Mouse (Mus musculus): Measurements from ENCODE around the gene Phf11c. TPM values are rescaled to one million over a fixed set of nuclear protein-coding genes. Genes with fewer than 3 reads are reported as not detected.
"Not testable (repeated sequence)": the region's sequence is repeated elsewhere in the genome, so short reads cannot be mapped to it uniquely, and the experiment has no call there.

The Phf11c gene
- polyA plus RNA-seq, 1 experiment from 2014 or later, result 0.34 TPM

GRCm38 (mm10) chr14:59433902-59434301 is 38.7 kb upstream of the Phf11c start:
- Histone ChIP-seq H3K4me2 (ENCODE audit: low read length) (no peak overlapping the region), H3K4me1 (ENCODE audit: control insufficient read depth in 2 of 2, insufficient read depth in 2 of 2, low read length in 2 of 2) (no peaks in the 10 kb centered on the region), H3K27ac (replicated peaks in 1 of 2; ENCODE audit: control insufficient read depth in 1 of 2, insufficient read depth in 1 of 2, low read depth in 2 of 2, low read length in 2 of 2) (no peak overlapping the region), H3K9me3 (ENCODE audit: control insufficient read depth, low read length) (no peaks in the 10 kb centered on the region), H3K4me3 (ENCODE audit: control insufficient read depth in 1 of 2, insufficient read depth in 1 of 2, low read depth in 1 of 2, low read length in 2 of 2) (no peak overlapping the region), H3K27me3 (ENCODE audit: control insufficient read depth, insufficient read depth, low read length) (no peaks in the 10 kb centered on the region), H3K9ac (ENCODE audit: low read length) (no peak overlapping the region), H3K36me3 (ENCODE audit: control insufficient read depth, insufficient read depth, low read length) (no peaks in the 10 kb centered on the region)
- ATAC-seq (ENCODE audit: insufficient number of reproducible peaks, insufficient read depth, low FRiP score, low read depth), result no peak
- WGBS, result 54% methylated on average over 2 of the region's 2 CpGs

- Histone ChIP-seq H3K27ac (replicated peaks in 1 of 2; ENCODE audit: control insufficient read depth in 1 of 2, insufficient read depth in 1 of 2, low read depth in 2 of 2, low read length in 2 of 2) (no peak overlapping the region), H3K4me1 (ENCODE audit: control insufficient read depth in 2 of 2, insufficient read depth in 2 of 2, low read length in 2 of 2) (no peaks in the 10 kb centered on the region), H3K9ac (ENCODE audit: low read length) (no peak overlapping the region), H3K4me3 (ENCODE audit: control insufficient read depth in 1 of 2, insufficient read depth in 1 of 2, low read depth in 1 of 2, low read length in 2 of 2) (no peak overlapping the region), H3K27me3 (ENCODE audit: control insufficient read depth, insufficient read depth, low read length) (no peaks in the 10 kb centered on the region), H3K9me3 (ENCODE audit: control insufficient read depth, low read length) (no peaks in the 10 kb centered on the region), H3K4me2 (ENCODE audit: low read length) (no peak overlapping the region), H3K36me3 (ENCODE audit: control insufficient read depth, insufficient read depth, low read length) (no peaks in the 10 kb centered on the region)
- ATAC-seq (ENCODE audit: insufficient number of reproducible peaks, insufficient read depth, low FRiP score, low read depth), result no peak
- WGBS, result 88% methylated on average over 1 of the region's 1 CpGs
Measured at GRCm38 (mm10) chr14:59430556-59430955, 35.4 kb upstream of the Phf11c start.

GRCm38 (mm10) chr14:59422912-59423663 is 27.9 kb upstream of the Phf11c start:
- WGBS, result 84% methylated on average over 11 of the region's 11 CpGs
- no peak for ATAC-seq (ENCODE audit: insufficient number of reproducible peaks, insufficient read depth, low FRiP score, low read depth)
- Histone ChIP-seq H3K4me2 (ENCODE audit: low read length) (no peak overlapping the region), H3K27ac (replicated peaks in 1 of 2; ENCODE audit: control insufficient read depth in 1 of 2, insufficient read depth in 1 of 2, low read depth in 2 of 2, low read length in 2 of 2) (no peak overlapping the region), H3K9ac (ENCODE audit: low read length) (no peak overlapping the region), H3K9me3 (ENCODE audit: control insufficient read depth, low read length) (no peaks in the 10 kb centered on the region), H3K4me1 (ENCODE audit: control insufficient read depth in 2 of 2, insufficient read depth in 2 of 2, low read length in 2 of 2) (no peaks in the 10 kb centered on the region), H3K4me3 (ENCODE audit: control insufficient read depth in 1 of 2, insufficient read depth in 1 of 2, low read depth in 1 of 2, low read length in 2 of 2) (no peak overlapping the region), H3K27me3 (ENCODE audit: control insufficient read depth, insufficient read depth, low read length) (no peaks in the 10 kb centered on the region), H3K36me3 (ENCODE audit: control insufficient read depth, insufficient read depth, low read length) (0 out of 2 replicates have a peak, but pooled peaks cover 10% of the 10 kb centered on the region)

GRCm38 (mm10) chr14:59418171-59418570 is 23.0 kb upstream of the Phf11c start:
- H3K9me3 ChIP-seq (ENCODE audit: control insufficient read depth, low read length), result no peaks in the 10 kb centered on the region
- no peak overlapping the region for H3K4me3 ChIP-seq (ENCODE audit: control insufficient read depth in 1 of 2, insufficient read depth in 1 of 2, low read depth in 1 of 2, low read length in 2 of 2)
- no peaks in the 10 kb centered on the region for H3K4me1 ChIP-seq (ENCODE audit: control insufficient read depth in 2 of 2, insufficient read depth in 2 of 2, low read length in 2 of 2)
- WGBS, result 88% methylated on average over 4 of the region's 4 CpGs
- H3K4me2 ChIP-seq (ENCODE audit: low read length), result no peak overlapping the region
- no peak for ATAC-seq (ENCODE audit: insufficient number of reproducible peaks, insufficient read depth, low FRiP score, low read depth)
- peaks cover 33% of the 10 kb centered on the region for H3K36me3 ChIP-seq (ENCODE audit: control insufficient read depth, insufficient read depth, low read length)
- no peak overlapping the region for H3K9ac ChIP-seq (ENCODE audit: low read length)
- no peak overlapping the region for H3K27ac ChIP-seq (replicated peaks in 1 of 2; ENCODE audit: control insufficient read depth in 1 of 2, insufficient read depth in 1 of 2, low read depth in 2 of 2, low read length in 2 of 2)
- no peaks in the 10 kb centered on the region for H3K27me3 ChIP-seq (ENCODE audit: control insufficient read depth, insufficient read depth, low read length)

GRCm38 (mm10) chr14:59414979-59415378 is 19.8 kb upstream of the Phf11c start:
- not testable (repeated sequence) for H3K9ac ChIP-seq (ENCODE audit: low read length); H3K27ac ChIP-seq (replicated peaks in 1 of 2; ENCODE audit: control insufficient read depth in 1 of 2, insufficient read depth in 1 of 2, low read depth in 2 of 2, low read length in 2 of 2); H3K9me3 ChIP-seq (ENCODE audit: control insufficient read depth, low read length); H3K4me1 ChIP-seq (ENCODE audit: control insufficient read depth in 2 of 2, insufficient read depth in 2 of 2, low read length in 2 of 2); ATAC-seq (ENCODE audit: insufficient number of reproducible peaks, insufficient read depth, low FRiP score, low read depth); H3K4me2 ChIP-seq (ENCODE audit: low read length); H3K4me3 ChIP-seq (ENCODE audit: control insufficient read depth in 1 of 2, insufficient read depth in 1 of 2, low read depth in 1 of 2, low read length in 2 of 2); H3K27me3 ChIP-seq (ENCODE audit: control insufficient read depth, insufficient read depth, low read length)
- 88% methylated on average over 2 of the region's 2 CpGs for WGBS
- H3K36me3 ChIP-seq (ENCODE audit: control insufficient read depth, insufficient read depth, low read length), result peaks cover 41% of the 10 kb centered on the region

- no peak overlapping the region for H3K4me2 ChIP-seq (ENCODE audit: low read length)
- no peak for ATAC-seq (ENCODE audit: insufficient number of reproducible peaks, insufficient read depth, low FRiP score, low read depth)
Measured at GRCm38 (mm10) chr14:59396999-59397398, 1.8 kb upstream of the Phf11c start.

GRCm38 (mm10) chr14:59390181-59390580 is 5.0 kb downstream of the Phf11c start:
- WGBS, result 46% methylated on average over 4 of the region's 4 CpGs
- H3K4me2 ChIP-seq (ENCODE audit: low read length); H3K9me3 ChIP-seq (ENCODE audit: control insufficient read depth, low read length); H3K9ac ChIP-seq (ENCODE audit: low read length); H3K4me1 ChIP-seq (ENCODE audit: control insufficient read depth in 2 of 2, insufficient read depth in 2 of 2, low read length in 2 of 2); ATAC-seq (ENCODE audit: insufficient number of reproducible peaks, insufficient read depth, low FRiP score, low read depth); H3K4me3 ChIP-seq (ENCODE audit: control insufficient read depth in 1 of 2, insufficient read depth in 1 of 2, low read depth in 1 of 2, low read length in 2 of 2); H3K36me3 ChIP-seq (ENCODE audit: control insufficient read depth, insufficient read depth, low read length); H3K27ac ChIP-seq (replicated peaks in 1 of 2; ENCODE audit: control insufficient read depth in 1 of 2, insufficient read depth in 1 of 2, low read depth in 2 of 2, low read length in 2 of 2); H3K27me3 ChIP-seq (ENCODE audit: control insufficient read depth, insufficient read depth, low read length): not testable (repeated sequence)

More at GRCm38 (mm10) chr14:59396999-59397398, 1.8 kb upstream of the Phf11c start:
- no peaks in the 10 kb centered on the region for H3K4me1 ChIP-seq (ENCODE audit: control insufficient read depth in 2 of 2, insufficient read depth in 2 of 2, low read length in 2 of 2)
- no peak overlapping the region for H3K27ac ChIP-seq (replicated peaks in 1 of 2; ENCODE audit: control insufficient read depth in 1 of 2, insufficient read depth in 1 of 2, low read depth in 2 of 2, low read length in 2 of 2)
- WGBS, result 69% methylated on average over 2 of the region's 2 CpGs
- 0 out of 2 replicates have a peak, but pooled peaks cover 7% of the 10 kb centered on the region for H3K36me3 ChIP-seq (ENCODE audit: control insufficient read depth, insufficient read depth, low read length)
- no peaks in the 10 kb centered on the region for H3K27me3 ChIP-seq (ENCODE audit: control insufficient read depth, insufficient read depth, low read length)
- no peak overlapping the region for H3K9ac ChIP-seq (ENCODE audit: low read length)
- no peak overlapping the region for H3K4me3 ChIP-seq (ENCODE audit: control insufficient read depth in 1 of 2, insufficient read depth in 1 of 2, low read depth in 1 of 2, low read length in 2 of 2)
- H3K9me3 ChIP-seq (ENCODE audit: control insufficient read depth, low read length), result no peaks in the 10 kb centered on the region

- Histone ChIP-seq H3K27ac (replicated peaks in 1 of 2; ENCODE audit: control insufficient read depth in 1 of 2, insufficient read depth in 1 of 2, low read depth in 2 of 2, low read length in 2 of 2) (no peak overlapping the region), H3K9ac (ENCODE audit: low read length) (no peak overlapping the region), H3K36me3 (ENCODE audit: control insufficient read depth, insufficient read depth, low read length) (no peaks in the 10 kb centered on the region), H3K4me2 (ENCODE audit: low read length) (no peak overlapping the region), H3K27me3 (ENCODE audit: control insufficient read depth, insufficient read depth, low read length) (no peaks in the 10 kb centered on the region), H3K4me3 (ENCODE audit: control insufficient read depth in 1 of 2, insufficient read depth in 1 of 2, low read depth in 1 of 2, low read length in 2 of 2) (no peak overlapping the region), H3K9me3 (ENCODE audit: control insufficient read depth, low read length) (no peaks in the 10 kb centered on the region), H3K4me1 (ENCODE audit: control insufficient read depth in 2 of 2, insufficient read depth in 2 of 2, low read length in 2 of 2) (no peaks in the 10 kb centered on the region)
- ATAC-seq (ENCODE audit: insufficient number of reproducible peaks, insufficient read depth, low FRiP score, low read depth), result no peak
- 49% methylated on average over 1 of the region's 1 CpGs for WGBS
Measured at GRCm38 (mm10) chr14:59389532-59389931, 5.6 kb downstream of the Phf11c start.
